Comparison of ENCODE assay signal across 17 mouse cellular contexts in the genomic region with DNA sequence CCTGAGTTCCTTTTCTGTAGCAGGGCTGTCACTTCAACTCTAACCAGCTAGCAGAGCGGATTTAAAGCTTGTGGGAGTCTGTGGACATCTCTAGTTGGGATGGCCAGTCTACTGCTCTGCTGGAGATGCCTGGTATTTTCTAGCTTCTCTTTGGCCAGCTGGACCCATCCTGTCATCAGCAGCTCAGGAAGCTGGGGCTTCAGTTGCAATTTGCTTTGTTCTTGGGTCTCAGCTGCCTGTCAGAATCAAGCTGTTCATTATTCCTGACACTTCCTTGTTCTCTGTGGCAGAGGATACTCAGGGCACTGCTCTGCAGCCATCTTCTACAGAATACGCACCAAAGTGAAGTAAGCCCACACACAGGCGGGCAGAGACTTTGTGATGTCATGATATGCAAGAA.
DNase-seq lines count a peak whose midpoint lies in the region; ATAC-seq lines count a peak whose summit lies in the region.
"Had no signal": no experiment of that assay in that cellular context is flagged by ENCODE, and none has a peak within 500 bp of the region (broad histone marks: within the 10 kb centered on the region; RNA-seq: fewer than 3 reads in every experiment).

No protein-coding gene starts in this region.

- H3K4me1 ChIP-seq in hindbrain, embryonic 10.5 days (replicated peaks): peaks cover 28% of the 10 kb centered on the region
- no peaks in the 10 kb centered on the region for H3K4me1 ChIP-seq in hindbrain, embryonic 14.5 days (replicated peaks; ENCODE audit: control insufficient read depth, insufficient read depth, low read length)
- peaks cover 17% of the 10 kb centered on the region for H3K4me1 ChIP-seq in midbrain, embryonic 12.5 days
- no peaks in the 10 kb centered on the region for H3K4me1 ChIP-seq in midbrain, embryonic 16.5 days (ENCODE audit: control insufficient read depth, insufficient read depth, low read length)
- peaks cover 22% of the 10 kb centered on the region for H3K4me1 ChIP-seq in embryonic facial prominence, embryonic 10.5 days

- H3K9me3 ChIP-seq in hindbrain, embryonic 10.5 days: no peaks in the 10 kb centered on the region
- H3K9me3 ChIP-seq in hindbrain, embryonic 14.5 days (ENCODE audit: control insufficient read depth, low read length): no peaks in the 10 kb centered on the region
- H3K9me3 ChIP-seq in midbrain, embryonic 12.5 days: no peaks in the 10 kb centered on the region
- H3K9me3 ChIP-seq in midbrain, embryonic 16.5 days (replicated peaks; ENCODE audit: control insufficient read depth, low read length, poor library complexity, severe bottlenecking): no peaks in the 10 kb centered on the region
- H3K9me3 ChIP-seq in embryonic facial prominence, embryonic 10.5 days: no peaks in the 10 kb centered on the region
- H3K9me3 ChIP-seq: forebrain, embryonic 12.5 days; hindbrain, embryonic 12.5 days had no signal

- peak overlapping the region; percentile 4; the same call in 1 of the 2 replicates for H3K27ac ChIP-seq in hindbrain, embryonic 10.5 days
- no peak overlapping the region for H3K27ac ChIP-seq in hindbrain, embryonic 14.5 days
- H3K27ac ChIP-seq in midbrain, embryonic 12.5 days (replicated peaks): 0 out of 2 replicates have a peak overlapping the region, but pooled peaks have one; percentile 3
- no peak overlapping the region for H3K27ac ChIP-seq in midbrain, embryonic 16.5 days (ENCODE audit: low read length)
- no peak overlapping the region for H3K27ac ChIP-seq in embryonic facial prominence, embryonic 10.5 days (replicated peaks)
- H3K27ac ChIP-seq: forebrain, embryonic 12.5 days; gastrocnemius, adult 2 months; hindbrain, embryonic 12.5 days; left cerebral cortex, adult 2 months had no signal

- H3K9ac ChIP-seq in hindbrain, embryonic 14.5 days: no peak overlapping the region
- no peak overlapping the region for H3K9ac ChIP-seq in midbrain, embryonic 12.5 days (replicated peaks)
- no peak overlapping the region for H3K9ac ChIP-seq in midbrain, embryonic 16.5 days (ENCODE audit: low read depth, low read length)
- H3K9ac ChIP-seq: forebrain, embryonic 12.5 days; hindbrain, embryonic 12.5 days had no signal

- no peak overlapping the region for H3K4me2 ChIP-seq in hindbrain, embryonic 14.5 days (replicated peaks)
- no peak overlapping the region for H3K4me2 ChIP-seq in midbrain, embryonic 12.5 days (replicated peaks)
- no peak overlapping the region for H3K4me2 ChIP-seq in midbrain, embryonic 16.5 days (ENCODE audit: low read length)
- H3K4me2 ChIP-seq: forebrain, embryonic 12.5 days; hindbrain, embryonic 12.5 days had no signal

- H3K27me3 ChIP-seq in hindbrain, embryonic 10.5 days (ENCODE audit: insufficient read depth, poor library complexity, severe bottlenecking): no peaks in the 10 kb centered on the region
- no peaks in the 10 kb centered on the region for H3K27me3 ChIP-seq in hindbrain, embryonic 14.5 days (ENCODE audit: control insufficient read depth, insufficient read depth, low read length)
- H3K27me3 ChIP-seq in midbrain, embryonic 12.5 days: no peaks in the 10 kb centered on the region
- H3K27me3 ChIP-seq in midbrain, embryonic 16.5 days (ENCODE audit: control insufficient read depth, insufficient read depth, low read depth, low read length): no peaks in the 10 kb centered on the region
- no peaks in the 10 kb centered on the region for H3K27me3 ChIP-seq in embryonic facial prominence, embryonic 10.5 days (replicated peaks; ENCODE audit: low read depth, poor library complexity, severe bottlenecking)
- H3K27me3 ChIP-seq: forebrain, embryonic 12.5 days; hindbrain, embryonic 12.5 days had no signal

- no peak overlapping the region for H3K4me3 ChIP-seq in hindbrain, embryonic 10.5 days
- H3K4me3 ChIP-seq in hindbrain, embryonic 14.5 days (replicated peaks; ENCODE audit: low read length): no peak overlapping the region
- H3K4me3 ChIP-seq in midbrain, embryonic 12.5 days: no peak overlapping the region
- no peak overlapping the region for H3K4me3 ChIP-seq in midbrain, embryonic 16.5 days (ENCODE audit: low read depth, low read length)
- no peak overlapping the region for H3K4me3 ChIP-seq in embryonic facial prominence, embryonic 10.5 days
- H3K4me3 ChIP-seq: forebrain, embryonic 12.5 days; gastrocnemius, adult 2 months; hindbrain, embryonic 12.5 days; left cerebral cortex, adult 2 months had no signal

- peak; percentile 8 for DNase-seq in hindbrain, embryonic 10.5 days (ENCODE audit: low spot score)
- DNase-seq in hindbrain, embryonic 14.5 days (ENCODE audit: low spot score): no peak
- DNase-seq in lung, postnatal 25 days (ENCODE audit: low spot score): peak; percentile 35
- no peak for DNase-seq in spleen, adult 12 weeks (ENCODE audit: low spot score)
- no peak for DNase-seq in embryonic facial prominence, embryonic 10.5 days (ENCODE audit: low spot score)
- DNase-seq: cerebellum, adult 9-10 months; gastrocnemius, adult 2 months; kidney, postnatal 4 days; layer of hippocampus, adult 9-11 months; left cerebral cortex, postnatal 4 days; liver had no signal

- no peak for ATAC-seq in hindbrain, embryonic 14.5 days (ENCODE audit: low FRiP score)
- ATAC-seq in midbrain, embryonic 12.5 days (ENCODE audit: low FRiP score, low read depth): peak; percentile 58; the same call in 1 of the 2 replicates
- ATAC-seq in midbrain, embryonic 16.5 days: no peak
- ATAC-seq: intestine, embryonic 16.5 days had no signal

- no peaks in the 10 kb centered on the region for H3K36me3 ChIP-seq in hindbrain, embryonic 10.5 days
- no peaks in the 10 kb centered on the region for H3K36me3 ChIP-seq in hindbrain, embryonic 14.5 days (replicated peaks; ENCODE audit: control insufficient read depth, insufficient read depth)
- H3K36me3 ChIP-seq in midbrain, embryonic 12.5 days: no peaks in the 10 kb centered on the region
- no peaks in the 10 kb centered on the region for H3K36me3 ChIP-seq in midbrain, embryonic 16.5 days (ENCODE audit: control insufficient read depth, insufficient read depth, low read length)
- no peaks in the 10 kb centered on the region for H3K36me3 ChIP-seq in embryonic facial prominence, embryonic 10.5 days (replicated peaks)
- H3K36me3 ChIP-seq: forebrain, embryonic 12.5 days; hindbrain, embryonic 12.5 days had no signal

- 60% methylated on average over 3 of the region's 3 CpGs for WGBS in hindbrain, embryonic 10.5 days
- WGBS in hindbrain, embryonic 14.5 days: 33% methylated on average over 3 of the region's 3 CpGs
- 63% methylated on average over 3 of the region's 3 CpGs for WGBS in midbrain, embryonic 12.5 days
- WGBS in midbrain, embryonic 16.5 days: 60% methylated on average over 3 of the region's 3 CpGs
- 69% methylated on average over 3 of the region's 3 CpGs for WGBS in embryonic facial prominence, embryonic 10.5 days

Comparison
In these comparisons a context has a peak if more than half of its experiments do, and no peak if none do; other contexts are left out.
1. DNase-seq: peak in hindbrain, embryonic 10.5 days (single experiment) and lung, postnatal 25 days (single experiment); none in hindbrain, embryonic 14.5 days (single experiment), spleen, adult 12 weeks (single experiment) and embryonic facial prominence, embryonic 10.5 days (single experiment).
2. H3K27ac ChIP-seq: peak in hindbrain, embryonic 10.5 days (single experiment) and midbrain, embryonic 12.5 days (single experiment); none in hindbrain, embryonic 14.5 days (single experiment), midbrain, embryonic 16.5 days (single experiment) and embryonic facial prominence, embryonic 10.5 days (single experiment).